Mouse (Mus musculus) lung, adult 2 months (tissue): ENCODE measurements around the gene Mgam. TPM values are rescaled to one million over a fixed set of nuclear protein-coding genes. Genes with fewer than 3 reads are reported as not detected.
"Not testable (repeated sequence)": the region's sequence is repeated elsewhere in the genome, so short reads cannot be mapped to it uniquely, and the experiment has no call there.

Source experiments
- DNase-seq: peaks from one replicate; pipeline ENCODE4 v3.0.0; 2022
- H3K4me1 ChIP-seq: fragments of 200-500 bp; 2 replicates; pipeline ENCODE4 v1.6.1; 2011; ENCODE audit warnings: low read length; ENCODE audit not compliant: control insufficient read depth, insufficient read depth
- H3K4me3 ChIP-seq: fragments of 200-500 bp; replicated peaks from 2 replicates; pipeline ENCODE3; 2011; ENCODE audit warnings: low read depth, mild to moderate bottlenecking, control low read depth, low read length; ENCODE audit errors: extremely low read depth
- CTCF ChIP-seq: fragments of 200-500 bp; IDR thresholded peaks from 2 replicates; pipeline ENCODE4 v1.5.1; 2011; ENCODE audit warnings: mild to moderate bottlenecking, low read length, control low read depth; ENCODE audit not compliant: insufficient read depth
- POLR2A ChIP-seq: fragments of 200-500 bp; IDR thresholded peaks from 2 replicates; pipeline ENCODE4 v1.6.1; 2011; ENCODE audit warnings: low read depth, mild to moderate bottlenecking, control low read depth, low read length, borderline replicate concordance; ENCODE audit errors: extremely low read depth
- WGBS: fragments of 180-500 bp; shearing (Covaris S2); methylation state at CpG from one replicate; pipeline ENCODE4 v1.1.7; 2018; 5-methylcytosine and 5-hydroxymethylcytosine counted together
- polyA plus RNA-seq: library from polyadenylated mRNA; depleted of rRNA; stranded (reverse); fragments of >200 nt; gene quantifications from 2 replicates; pipeline ENCODE4 v1.2.3, GENCODE M21; 2012; rRNA removed

Mgam gene
- polyA plus RNA-seq, 1 experiment = 0.36 TPM

DNA sequence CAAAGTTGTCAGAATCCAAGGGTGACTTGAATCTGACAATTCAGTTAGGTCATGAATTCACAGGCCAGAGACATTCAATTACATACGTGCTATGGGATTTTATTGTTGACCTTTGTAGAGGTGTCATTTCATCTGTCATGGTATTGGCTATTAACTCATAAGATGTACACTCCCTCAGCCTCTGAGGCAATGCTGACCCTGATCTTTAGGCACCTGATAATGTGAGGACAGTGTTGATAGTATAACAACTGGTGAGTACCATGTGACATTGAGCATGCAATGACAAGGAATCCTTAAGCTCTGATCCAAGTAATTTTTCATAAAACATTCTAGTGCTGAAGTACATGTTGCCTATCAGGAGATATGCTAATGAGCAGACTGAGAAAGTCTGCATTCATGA is 87.1 kb downstream of the Mgam start:
- no peaks in the 10 kb centered on the region for H3K4me1 ChIP-seq
- no peak overlapping the region for H3K4me3 ChIP-seq
- TF ChIP-seq CTCF (no peak), POLR2A (no peak)
- 68% methylated on average over 1 of the region's 1 CpGs for WGBS
- DNase-seq = no peak

DNA sequence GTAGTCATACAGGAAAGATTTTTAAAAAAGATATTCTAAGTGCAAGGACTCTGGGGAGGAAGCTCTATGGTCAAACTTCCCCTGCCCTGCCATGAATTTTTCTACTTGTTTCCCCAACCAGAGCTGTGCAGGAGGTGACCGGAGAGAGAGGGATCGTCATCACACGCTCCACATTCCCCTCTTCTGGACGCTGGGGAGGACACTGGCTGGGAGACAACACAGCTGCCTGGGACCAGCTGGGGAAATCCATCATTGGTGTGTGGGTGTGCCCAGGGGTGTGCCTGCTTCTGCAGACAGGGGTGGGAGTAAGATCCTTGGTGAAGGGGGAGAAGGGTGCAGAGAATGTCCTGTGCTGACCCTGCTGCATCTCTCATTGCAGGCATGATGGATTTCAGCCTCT is 99.9 kb downstream of the Mgam start:
- not testable (repeated sequence) for H3K4me1 ChIP-seq, H3K4me3 ChIP-seq, DNase-seq
- 44% methylated on average over 4 of the region's 4 CpGs for WGBS

DNA sequence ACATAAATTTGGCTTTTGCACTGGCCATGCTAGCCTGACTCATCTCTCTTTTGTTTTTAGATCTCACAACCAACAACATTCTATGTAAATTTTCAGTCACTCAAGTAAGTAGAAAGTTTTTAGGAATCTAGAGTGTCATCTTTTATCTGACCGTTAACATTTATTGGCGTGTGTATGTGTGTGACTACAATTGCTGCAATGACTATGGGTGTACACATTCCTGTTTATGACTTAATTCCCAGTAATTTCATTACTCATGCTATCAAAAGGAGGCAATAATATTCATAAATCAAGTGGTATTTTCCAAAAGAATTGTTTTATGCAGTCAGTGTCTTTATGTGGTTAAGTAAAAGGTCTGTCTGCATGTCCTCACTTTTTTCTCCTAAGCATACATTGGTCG is 110.9 kb downstream of the Mgam start:
- WGBS = 76% methylated on average over 3 of the region's 3 CpGs
- Histone ChIP-seq H3K4me3 (no peak overlapping the region), H3K4me1 (no peaks in the 10 kb centered on the region)
- TF ChIP-seq CTCF (no peak), POLR2A (no peak)
- DNase-seq = no peak

DNA sequence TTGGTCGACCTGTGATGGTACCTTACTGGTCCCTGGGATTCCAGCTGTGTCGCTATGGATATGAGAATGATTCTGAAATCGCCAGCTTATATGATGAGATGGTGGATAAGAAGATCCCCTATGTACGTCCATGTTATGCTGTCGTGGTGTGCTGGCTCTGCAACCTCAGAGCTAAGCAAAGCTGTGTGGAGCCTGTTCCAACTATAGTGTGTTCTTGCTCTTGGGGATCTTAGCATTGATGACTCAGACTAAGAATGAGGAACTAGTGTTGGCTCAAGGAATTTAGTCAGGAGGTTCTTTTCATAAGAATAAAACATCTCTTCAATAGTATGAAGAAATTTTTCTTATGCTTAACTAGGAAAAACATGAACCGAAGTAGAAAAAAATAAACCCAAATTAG is 120.4 kb downstream of the Mgam start:
- WGBS = 78% methylated on average over 6 of the region's 6 CpGs

DNA sequence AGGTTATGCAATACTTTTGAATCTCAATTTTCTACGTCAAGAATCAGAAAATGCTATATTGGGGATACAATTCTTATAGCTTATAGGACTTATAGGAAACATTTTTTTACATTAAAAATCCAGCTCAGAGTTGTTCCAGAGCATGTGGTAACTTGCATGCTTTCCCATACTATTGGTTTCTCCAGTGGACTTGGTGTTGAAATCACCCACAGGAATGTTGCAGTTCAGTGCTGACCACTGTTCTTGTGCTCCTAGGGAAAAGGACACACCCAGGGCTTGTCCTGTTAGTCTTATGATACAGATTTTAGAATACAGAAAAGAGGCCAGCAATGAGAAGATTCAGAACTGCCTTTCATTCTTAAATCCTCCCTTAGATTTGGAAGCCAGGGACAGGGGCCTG is 127.3 kb downstream of the Mgam start:
- no peak for DNase-seq
- TF ChIP-seq CTCF (no peak), POLR2A (no peak)
- Histone ChIP-seq H3K4me1 (no peaks in the 10 kb centered on the region), H3K4me3 (no peak overlapping the region)
- 82% methylated on average over 1 of the region's 1 CpGs for WGBS

More for the DNA sequence above, 120.4 kb downstream of the Mgam start:
- DNase-seq, H3K4me1 ChIP-seq, H3K4me3 ChIP-seq: not testable (repeated sequence)

DNA sequence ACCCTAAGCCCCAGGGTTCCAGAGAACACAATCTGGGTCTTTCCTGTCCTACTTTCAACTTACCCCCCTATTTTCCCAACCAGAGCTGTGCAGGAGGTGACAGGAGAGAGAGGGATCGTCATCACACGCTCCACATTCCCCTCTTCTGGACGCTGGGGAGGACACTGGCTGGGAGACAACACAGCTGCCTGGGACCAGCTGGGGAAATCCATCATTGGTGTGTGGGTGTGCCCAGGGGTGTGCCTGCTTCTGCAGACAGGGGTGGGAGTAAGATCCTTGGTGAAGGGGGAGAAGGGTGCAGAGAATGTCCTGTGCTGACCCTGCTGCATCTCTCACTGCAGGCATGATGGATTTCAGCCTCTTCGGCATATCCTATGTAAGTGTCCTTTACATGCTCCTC is 128.7 kb downstream of the Mgam start:
- H3K4me1 ChIP-seq, DNase-seq, H3K4me3 ChIP-seq: not testable (repeated sequence)
- 50% methylated on average over 3 of the region's 4 CpGs for WGBS

DNA sequence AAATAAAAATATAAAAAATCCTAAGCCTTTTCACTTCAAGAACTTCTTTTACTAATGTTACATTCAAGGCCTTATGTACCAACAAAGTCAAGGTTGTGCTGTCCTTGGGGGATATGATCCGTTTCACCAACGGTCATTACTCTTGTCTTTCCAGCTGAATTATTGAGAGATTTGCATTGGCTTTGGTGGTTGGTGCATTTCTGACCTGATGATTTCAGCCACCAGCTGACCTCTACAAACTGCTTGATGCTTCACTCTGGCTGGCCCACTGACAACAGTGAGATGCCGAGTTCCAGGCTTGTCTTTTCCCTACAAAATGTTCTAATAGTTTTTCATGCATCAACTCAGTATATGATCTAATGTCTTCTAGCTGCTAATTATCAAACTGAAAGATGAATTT is 146.0 kb downstream of the Mgam start:
- H3K4me3 ChIP-seq = no peak overlapping the region
- no peaks in the 10 kb centered on the region for H3K4me1 ChIP-seq
- DNase-seq = no peak
- 78% methylated on average over 3 of the region's 3 CpGs for WGBS
- TF ChIP-seq CTCF (no peak), POLR2A (no peak)

DNA sequence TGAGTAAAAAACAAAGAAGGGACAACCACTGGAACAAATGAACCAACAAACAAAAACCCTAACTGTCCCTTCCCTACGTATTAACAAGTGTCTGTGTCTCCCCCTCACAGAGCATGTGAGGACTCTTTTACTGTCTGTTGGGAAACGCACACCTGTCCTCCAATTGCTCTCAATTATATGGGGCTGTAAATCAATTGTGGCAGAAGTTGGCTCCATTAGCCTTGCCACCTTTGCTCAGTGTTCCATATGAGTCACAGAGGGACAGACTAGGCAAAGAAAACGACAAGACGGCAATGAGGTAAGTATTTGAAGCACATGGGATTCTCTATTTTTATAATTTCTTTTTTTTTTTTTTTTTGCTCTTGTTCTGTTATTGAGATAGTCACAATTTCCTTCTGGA is 149.8 kb downstream of the Mgam start:
- TF ChIP-seq POLR2A (no peak), CTCF (no peak)
- Histone ChIP-seq H3K4me3 (no peak overlapping the region), H3K4me1 (no peaks in the 10 kb centered on the region)
- DNase-seq = no peak
- WGBS = 76% methylated on average over 4 of the region's 4 CpGs

DNA sequence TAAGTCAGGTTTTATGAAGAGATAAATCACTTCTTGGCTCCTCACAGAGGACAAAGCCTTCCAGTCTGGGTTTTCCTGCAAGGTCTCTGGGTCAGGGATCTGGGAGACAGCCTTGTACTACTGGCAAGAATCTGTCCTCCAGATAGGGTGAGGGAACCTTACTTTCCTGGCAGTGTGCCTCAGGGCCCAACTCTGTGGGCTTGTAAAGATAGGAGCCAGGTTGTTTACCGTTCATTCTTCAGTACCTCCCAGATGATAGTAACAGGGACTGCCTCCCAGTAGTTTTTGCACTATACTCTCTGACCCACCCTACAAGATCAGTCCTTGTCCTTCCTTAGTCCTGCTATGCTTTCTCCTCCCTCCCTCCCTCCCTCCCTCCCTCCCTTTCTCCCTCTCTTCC is 155.0 kb downstream of the Mgam start:
- DNase-seq = no peak
- Histone ChIP-seq H3K4me3 (no peak overlapping the region), H3K4me1 (no peaks in the 10 kb centered on the region)
- TF ChIP-seq POLR2A (no peak), CTCF (no peak)
- WGBS = 60% methylated on average over 1 of the region's 1 CpGs

DNA sequence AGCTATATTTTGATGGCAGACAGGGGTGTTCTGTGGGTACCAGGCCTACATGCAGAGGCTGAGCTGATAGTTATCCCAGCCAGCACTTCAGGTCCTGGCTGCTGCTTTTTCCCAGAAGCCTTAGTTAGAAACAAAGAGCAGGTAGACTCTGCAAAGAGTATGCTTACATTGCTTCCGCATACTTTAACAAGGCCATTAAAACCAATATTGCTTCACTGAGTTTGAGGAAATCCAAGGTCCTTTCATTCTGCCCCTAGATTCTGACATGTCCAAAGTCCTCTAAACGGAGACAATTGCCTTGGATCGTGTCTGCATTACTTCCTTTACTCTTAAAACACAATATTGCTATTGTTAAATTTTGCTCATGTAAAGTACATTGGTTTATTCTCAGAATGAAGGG is 155.7 kb downstream of the Mgam start:
- TF ChIP-seq CTCF (no peak), POLR2A (no peak)
- Histone ChIP-seq H3K4me3 (no peak overlapping the region), H3K4me1 (no peaks in the 10 kb centered on the region)
- no peak for DNase-seq
- WGBS = 84% methylated on average over 3 of the region's 3 CpGs

DNA sequence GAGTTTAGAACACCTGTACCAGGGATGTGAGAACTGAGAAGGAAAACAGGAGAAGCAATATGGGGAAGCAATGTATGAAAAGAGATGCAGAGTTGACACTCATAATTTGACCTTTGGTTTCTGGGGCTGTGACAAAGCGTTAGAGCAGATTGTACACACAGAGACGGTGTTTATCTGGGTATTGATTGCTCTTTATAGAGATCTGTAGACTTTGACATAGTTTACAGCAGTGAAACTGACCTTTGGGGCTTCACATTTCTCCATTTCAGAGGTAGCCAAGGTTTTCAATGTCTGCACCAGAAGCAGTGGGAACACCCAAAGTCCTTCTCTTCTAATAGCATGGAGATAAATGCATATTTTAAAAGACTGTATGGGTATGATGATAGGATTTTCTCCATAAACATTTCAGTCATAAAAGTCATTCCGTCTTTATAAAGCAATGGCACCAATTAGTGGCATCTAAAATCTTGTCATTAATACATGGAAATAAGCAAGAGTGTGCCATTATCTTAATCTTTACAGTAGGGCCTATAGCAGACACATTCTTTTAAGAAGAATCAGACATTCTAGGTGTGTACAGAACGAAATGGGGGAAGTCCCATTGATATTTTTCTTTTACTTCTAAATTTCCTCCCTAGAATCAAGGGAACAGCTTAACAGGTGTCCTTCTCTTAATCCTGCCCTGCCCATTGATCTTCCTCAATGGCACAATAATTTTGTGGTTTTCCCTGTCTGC is 166.6 kb downstream of the Mgam start:
- TF ChIP-seq CTCF (no peak), POLR2A (no peak)
- no peak for DNase-seq
- 57% methylated on average over 4 of the region's 4 CpGs for WGBS
- H3K4me3 ChIP-seq = no peak overlapping the region
- H3K4me1 ChIP-seq = no peaks in the 10 kb centered on the region

DNA sequence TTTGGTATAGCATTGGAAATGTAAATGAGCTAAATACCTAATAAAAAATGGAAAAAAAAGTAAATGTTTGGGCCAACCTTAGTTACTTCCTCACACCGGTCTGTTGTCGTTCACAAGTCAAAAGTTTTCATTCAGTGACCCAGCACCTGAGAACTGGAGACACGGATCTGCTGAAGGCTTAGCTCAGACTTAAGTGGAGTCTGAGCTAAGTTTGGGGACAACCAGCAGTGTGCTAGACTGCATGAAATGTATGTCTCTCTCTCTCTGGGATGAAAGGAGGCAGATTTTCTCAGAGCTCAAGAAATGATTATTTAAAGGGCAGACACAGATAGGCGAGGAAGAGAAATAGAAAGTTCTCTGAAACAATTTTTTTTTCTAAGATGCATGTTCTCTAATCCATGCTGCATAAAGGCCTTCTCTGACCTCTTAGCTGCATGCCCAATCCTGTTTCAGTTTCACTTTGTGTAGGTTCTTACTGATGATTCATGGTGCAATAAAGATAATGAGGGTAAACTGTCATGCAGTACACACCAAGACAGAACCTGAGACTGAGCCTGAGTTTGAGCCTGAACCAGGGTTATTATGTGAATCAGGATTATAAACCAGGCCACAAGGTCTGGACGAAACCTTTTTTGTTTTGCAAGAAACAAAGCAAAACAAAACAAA is 189.7 kb downstream of the Mgam start:
- no peak overlapping the region for H3K4me3 ChIP-seq
- no peak for TF ChIP-seq CTCF
- TF ChIP-seq POLR2A = no peak
- 76% methylated on average over 5 of the region's 5 CpGs for WGBS
- H3K4me1 ChIP-seq = no peaks in the 10 kb centered on the region
- DNase-seq = no peak

Other genes starting within 250 kb of the Mgam start
- gene E330009J07Rik, start 192.7 kb upstream of the Mgam start, polyA plus RNA-seq = 4.9 and 5.8 TPM in 2 replicates
- not detected in 2 replicates for gene Wee2, start 189.7 kb upstream of the Mgam start, polyA plus RNA-seq
- 7.5 and 9.7 TPM in 2 replicates for gene Ssbp1, start 157.5 kb upstream of the Mgam start, polyA plus RNA-seq
- gene Tas2r137, start 137.6 kb upstream of the Mgam start, polyA plus RNA-seq = not detected in 2 replicates
- gene Tas2r108, start 135.3 kb upstream of the Mgam start, polyA plus RNA-seq = not detected in 2 replicates
- gene Prss37, start 109.3 kb upstream of the Mgam start, polyA plus RNA-seq = not detected in 2 replicates
- not detected in 2 replicates for gene Olfr461, start 73.8 kb upstream of the Mgam start, polyA plus RNA-seq
- not detected in 2 replicates for gene Olfr460, start 59.3 kb upstream of the Mgam start, polyA plus RNA-seq
- 0.50 and 1.5 TPM in 2 replicates for gene Clec5a, start 43.0 kb upstream of the Mgam start, polyA plus RNA-seq
- gene Tas2r138, start 15.5 kb upstream of the Mgam start, polyA plus RNA-seq = not detected in 2 replicates